Mouse (Mus musculus) small intestine, adult 2 months (tissue): Measurements from ENCODE around the gene Lactbl1.

ENCODE experiments used
- CTCF ChIP-seq: fragments of 200-500 bp; IDR thresholded peaks from 2 replicates; pipeline ENCODE4 v1.5.1; 2012; ENCODE audit warnings: low read depth, mild to moderate bottlenecking, control low read depth, inconsistent platforms, low read length, moderate library complexity, mixed read lengths; ENCODE audit not compliant: insufficient replicate concordance, insufficient read length; ENCODE audit errors: extremely low read depth
- POLR2A ChIP-seq: fragments of 200-500 bp; IDR thresholded peaks from 2 replicates; pipeline ENCODE4 v1.6.1; 2012; ENCODE audit warnings: low read depth, mild to moderate bottlenecking, control low read depth, inconsistent platforms, low read length, moderate library complexity

DNA sequence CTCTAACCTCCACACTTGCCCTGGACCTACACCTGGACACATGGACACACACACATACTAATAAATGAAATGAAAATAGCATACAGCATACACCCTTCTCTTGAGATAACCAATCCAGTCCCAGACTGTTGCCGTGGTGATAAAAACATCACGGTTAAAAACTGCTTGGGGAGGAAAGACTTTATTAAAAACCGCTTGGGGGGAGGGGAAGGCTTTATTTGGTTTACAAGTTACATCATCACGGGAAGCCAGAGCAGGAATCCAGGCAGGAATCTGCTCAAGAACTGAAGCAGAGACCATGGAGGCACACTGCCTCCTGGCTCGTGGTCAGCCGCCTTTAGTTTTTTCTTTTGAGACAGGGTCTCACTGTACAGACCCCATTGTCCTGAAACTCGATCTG is 8.8 kb upstream of the Lactbl1 start:
- TF ChIP-seq POLR2A (no peak), CTCF (no peak)
